Mouse (Mus musculus) thymus, postnatal 10 days (tissue): ENCODE results near the gene Ccl21a.
"Not testable (repeated sequence)": the region's sequence is repeated elsewhere in the genome, so short reads cannot be mapped to it uniquely, and the experiment has no call there.

ENCODE experiments used
- DNase-seq, 2 experiments: peaks; one replicate each; pipeline ENCODE4 v3.0.0; 2021; ENCODE audit warnings: low spot score in 2 of 2

Gene Ccl21a

DNA sequence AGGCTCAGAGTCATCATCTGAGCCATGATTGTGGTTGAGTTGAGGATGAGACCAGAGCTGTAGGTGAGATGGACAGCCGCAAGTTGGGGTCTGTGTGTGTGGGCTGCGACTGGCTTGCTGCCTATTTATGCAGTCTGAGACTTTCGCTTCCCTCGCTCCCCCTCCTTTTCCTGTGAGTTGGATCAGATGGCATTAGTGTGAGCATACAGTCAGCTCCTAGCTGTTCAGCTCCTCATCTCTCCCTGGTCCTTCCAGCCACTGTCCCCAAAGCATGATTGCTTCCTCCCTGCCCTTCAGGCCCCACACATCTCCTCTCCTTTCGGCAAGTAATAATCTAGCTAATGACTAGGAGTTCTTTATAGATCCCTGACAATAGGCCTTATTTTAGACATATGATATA lies at the start of gene Ccl21a:
Gene Ccl21a, minus strand, starts transcription at position 101 of the 400 bp plus-strand sequence.
- DNase-seq = not testable (repeated sequence)

DNA sequence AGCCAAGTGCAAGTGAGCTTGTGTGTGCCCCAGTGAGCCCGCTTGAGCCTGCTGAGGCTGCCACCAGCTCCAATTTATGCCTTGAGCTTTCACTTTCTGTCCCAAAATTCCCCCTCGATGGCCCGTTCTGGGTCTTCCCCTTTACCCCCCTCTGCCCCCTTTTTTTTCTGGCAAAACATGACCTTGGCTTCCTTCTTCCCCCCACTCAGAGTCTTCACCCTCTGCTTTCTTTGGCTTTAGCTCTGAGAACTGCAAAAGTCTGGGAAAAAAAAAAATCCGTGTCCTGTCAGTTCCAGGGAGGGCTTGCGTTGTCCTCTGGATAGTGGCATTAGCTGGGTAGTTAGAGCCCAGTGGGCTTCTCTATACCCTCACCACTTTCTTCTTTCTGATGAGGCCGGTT lies 17.3 kb downstream of the Ccl21a start, which contains the start of gene Ccl19:
Gene Ccl19, minus strand, starts transcription at position 101 of the 400 bp plus-strand sequence.
- DNase-seq = not testable (repeated sequence)

- not testable (repeated sequence) for DNase-seq
Measured at GRCm38 (mm10) chr4:42735245-42735644, 38.5 kb downstream of the Ccl21a start, which contains the start of gene 4930578G10Rik. Gene 4930578G10Rik (plus strand): TSS chr4:42735545.
